Mouse (Mus musculus) liver, embryonic 14 days (tissue): ENCODE data around the gene Map3k20. TPM values are rescaled to one million over a fixed set of nuclear protein-coding genes. Genes with fewer than 3 reads are reported as not detected.

Source experiments
- polyA plus RNA-seq: library from polyadenylated mRNA; depleted of rRNA; stranded (reverse); fragments of >200 nt; gene quantifications from 2 replicates; pipeline ENCODE4 v1.2.3, GENCODE M21; 2012; rRNA removed

The Map3k20 gene
- 5.8 and 7.0 TPM in 2 replicates for polyA plus RNA-seq

GRCm38 (mm10) chr2:72285256-72285887 lies at the start of gene Map3k20:
TSS of gene Map3k20 (plus strand) at chr2:72285637.

GRCm38 (mm10) chr2:72475797-72476485 lies 190.5 kb downstream of the Map3k20 start, which contains the start of gene Cdca7:
TSS of gene Cdca7 (plus strand) at chr2:72476159.

Other genes with a start within 250 kb of the Map3k20 start
- gene Cdca7, start 190.5 kb downstream of the Map3k20 start, polyA plus RNA-seq: 39.1 and 50.8 TPM in 2 replicates